In the genomic region with DNA sequence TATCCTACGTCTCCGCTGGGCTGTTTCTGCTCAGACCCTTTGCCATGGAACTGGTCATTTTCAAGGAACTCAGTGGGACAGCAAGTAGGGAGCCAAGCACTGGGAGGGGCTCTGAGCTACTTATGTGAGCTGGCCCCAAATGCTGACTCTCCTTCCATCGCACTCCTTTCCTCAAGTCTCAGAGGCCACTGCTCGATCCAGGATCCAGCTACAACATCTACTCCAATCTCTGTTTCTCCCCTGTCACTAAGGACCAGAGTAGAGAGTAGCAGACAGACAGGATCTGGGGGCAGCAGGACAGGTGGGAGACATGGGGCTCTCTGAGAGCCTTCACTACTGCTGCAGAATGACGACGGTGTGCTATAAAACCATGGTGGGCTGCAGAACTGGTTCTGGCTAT, we compare ENCODE assay signal across 14 mouse cellular contexts.
DNase-seq lines count a peak whose midpoint lies in the region; ATAC-seq and TF ChIP-seq lines count a peak whose summit lies in the region.
"Had no signal": no experiment of that assay in that cellular context is flagged by ENCODE, and none has a peak within 500 bp of the region (broad histone marks: within the 10 kb centered on the region; RNA-seq: fewer than 3 reads in every experiment).

No protein-coding gene starts in this region.

- no peak overlapping the region for H3K4me2 ChIP-seq in hindbrain, postnatal 0 days (ENCODE audit: low read depth, low read length)
- H3K4me2 ChIP-seq in hindbrain, embryonic 16.5 days (ENCODE audit: low read length), result no peak overlapping the region
- no peak overlapping the region for H3K4me2 ChIP-seq in lung, embryonic 15.5 days
- H3K4me2 ChIP-seq in liver, embryonic 12.5 days, result peak overlapping the region; percentile 52
- peak overlapping the region; percentile 46 for H3K4me2 ChIP-seq in liver, postnatal 0 days (ENCODE audit: low read depth, low read length)
- H3K4me2 ChIP-seq: forebrain, embryonic 13.5 days; heart, embryonic 13.5 days; neural tube, embryonic 13.5 days had no signal

- no peak overlapping the region for H3K27ac ChIP-seq in hindbrain, postnatal 0 days
- no peak overlapping the region for H3K27ac ChIP-seq in hindbrain, embryonic 16.5 days (ENCODE audit: low read depth, low read length)
- peak overlapping the region; percentile 77 for H3K27ac ChIP-seq in lung, embryonic 15.5 days
- H3K27ac ChIP-seq in liver, embryonic 12.5 days, result peak overlapping the region; percentile 15; the same call in 1 of the 2 replicates
- H3K27ac ChIP-seq in liver, postnatal 0 days (ENCODE audit: low read depth), result peak overlapping the region; percentile 96
- H3K27ac ChIP-seq: forebrain, embryonic 13.5 days; heart, embryonic 13.5 days; midbrain, embryonic 10.5 days; neural tube, embryonic 13.5 days had no signal

- no peak for TF ChIP-seq EP300 in liver, postnatal 0 days (IDR thresholded peaks at IDR 0.05; ENCODE audit: low read depth)

- ATAC-seq in hindbrain, postnatal 0 days, result no peak
- no peak for ATAC-seq in hindbrain, embryonic 16.5 days
- ATAC-seq in lung, embryonic 15.5 days (ENCODE audit: borderline replicate concordance, extremely low read depth, low FRiP score, low TSS enrichment), result no peak
- no peak for ATAC-seq in liver, embryonic 12.5 days
- no peak for ATAC-seq in liver, postnatal 0 days
- ATAC-seq: forebrain, embryonic 13.5 days had no signal

- H3K9ac ChIP-seq in hindbrain, postnatal 0 days (replicated peaks; ENCODE audit: low read length), result no peak overlapping the region
- H3K9ac ChIP-seq in hindbrain, embryonic 16.5 days (ENCODE audit: low read depth, low read length), result no peak overlapping the region
- no peak overlapping the region for H3K9ac ChIP-seq in lung, embryonic 15.5 days
- H3K9ac ChIP-seq in liver, embryonic 12.5 days, result no peak overlapping the region
- peak overlapping the region; percentile 40 for H3K9ac ChIP-seq in liver, postnatal 0 days (replicated peaks)
- H3K9ac ChIP-seq: forebrain, embryonic 13.5 days; heart, embryonic 13.5 days; neural tube, embryonic 13.5 days had no signal

- no peaks in the 10 kb centered on the region for H3K27me3 ChIP-seq in hindbrain, postnatal 0 days (ENCODE audit: insufficient read depth, low read length)
- H3K27me3 ChIP-seq in hindbrain, embryonic 16.5 days (replicated peaks; ENCODE audit: control insufficient read depth, insufficient read depth, low read length), result no peaks in the 10 kb centered on the region
- H3K27me3 ChIP-seq in lung, embryonic 15.5 days, result no peaks in the 10 kb centered on the region
- peaks cover 5% of the 10 kb centered on the region; the same call in 1 of the 2 replicates for H3K27me3 ChIP-seq in liver, embryonic 12.5 days (replicated peaks)
- no peaks in the 10 kb centered on the region for H3K27me3 ChIP-seq in liver, postnatal 0 days (ENCODE audit: insufficient read depth, low read length)
- H3K27me3 ChIP-seq: forebrain, embryonic 13.5 days had no signal

- H3K9me3 ChIP-seq in hindbrain, postnatal 0 days (ENCODE audit: low read length), result no peaks in the 10 kb centered on the region
- no peaks in the 10 kb centered on the region for H3K9me3 ChIP-seq in hindbrain, embryonic 16.5 days (ENCODE audit: control insufficient read depth, low read length)
- H3K9me3 ChIP-seq in lung, embryonic 15.5 days, result no peaks in the 10 kb centered on the region
- H3K9me3 ChIP-seq in liver, embryonic 12.5 days (replicated peaks), result no peaks in the 10 kb centered on the region
- H3K9me3 ChIP-seq in liver, postnatal 0 days (ENCODE audit: low read length), result no peaks in the 10 kb centered on the region
- H3K9me3 ChIP-seq: forebrain, embryonic 13.5 days; heart, embryonic 13.5 days; midbrain, embryonic 10.5 days; neural tube, embryonic 13.5 days had no signal

- peaks cover 24% of the 10 kb centered on the region for H3K4me1 ChIP-seq in hindbrain, postnatal 0 days (ENCODE audit: insufficient read depth, low read length)
- peaks cover 19% of the 10 kb centered on the region for H3K4me1 ChIP-seq in hindbrain, embryonic 16.5 days (ENCODE audit: control insufficient read depth, insufficient read depth, low read depth, low read length)
- peaks cover 46% of the 10 kb centered on the region for H3K4me1 ChIP-seq in lung, embryonic 15.5 days
- H3K4me1 ChIP-seq in liver, embryonic 12.5 days, result peaks cover 24% of the 10 kb centered on the region
- H3K4me1 ChIP-seq in liver, postnatal 0 days (ENCODE audit: insufficient read depth), result peaks cover 53% of the 10 kb centered on the region

- peak; percentile 32 for DNase-seq in hindbrain, postnatal 0 days (ENCODE audit: low spot score)
- DNase-seq in lung, postnatal 14 days, result no peak
- DNase-seq in liver, postnatal 0 days, result no peak
- no peak for DNase-seq in adrenal gland, adult 2 months
- DNase-seq: layer of hippocampus, adult 9-11 months; right cerebral cortex, postnatal 25 days; thymus, postnatal 4 days had no signal

- H3K36me3 ChIP-seq in hindbrain, postnatal 0 days (ENCODE audit: insufficient read depth, low read length), result no peaks in the 10 kb centered on the region
- no peaks in the 10 kb centered on the region for H3K36me3 ChIP-seq in hindbrain, embryonic 16.5 days (ENCODE audit: control insufficient read depth, insufficient read depth, low read length)
- no peaks in the 10 kb centered on the region for H3K36me3 ChIP-seq in lung, embryonic 15.5 days
- no peaks in the 10 kb centered on the region for H3K36me3 ChIP-seq in liver, embryonic 12.5 days
- H3K36me3 ChIP-seq in liver, postnatal 0 days (replicated peaks; ENCODE audit: insufficient read depth, low read length), result no peaks in the 10 kb centered on the region; the same call in 1 of the 2 replicates
- H3K36me3 ChIP-seq: heart, embryonic 13.5 days; neural tube, embryonic 13.5 days had no signal

- TF ChIP-seq CTCF in hindbrain, postnatal 0 days (IDR thresholded peaks at IDR 0.05; ENCODE audit: low read depth), result no peak
- TF ChIP-seq CTCF in liver, postnatal 0 days (IDR thresholded peaks at IDR 0.05; ENCODE audit: low read depth), result no peak

- H3K4me3 ChIP-seq in hindbrain, postnatal 0 days (ENCODE audit: low read length), result no peak overlapping the region
- H3K4me3 ChIP-seq in hindbrain, embryonic 16.5 days (ENCODE audit: low read length), result no peak overlapping the region
- no peak overlapping the region for H3K4me3 ChIP-seq in lung, embryonic 15.5 days
- H3K4me3 ChIP-seq in liver, embryonic 12.5 days, result no peak overlapping the region
- H3K4me3 ChIP-seq in liver, postnatal 0 days (ENCODE audit: low read depth, low read length), result no peak overlapping the region
- H3K4me3 ChIP-seq: forebrain, embryonic 13.5 days; heart, embryonic 13.5 days; midbrain, embryonic 10.5 days; neural tube, embryonic 13.5 days had no signal

- WGBS in hindbrain, postnatal 0 days, result 75% methylated on average over 6 of the region's 6 CpGs
- WGBS in hindbrain, embryonic 16.5 days, result 76% methylated on average over 6 of the region's 6 CpGs
- WGBS in lung, embryonic 15.5 days, result 73% methylated on average over 6 of the region's 6 CpGs
- 83% methylated on average over 6 of the region's 6 CpGs for WGBS in liver, embryonic 12.5 days (ENCODE audit: insufficient replicate concordance)
- WGBS in liver, postnatal 0 days (ENCODE audit: insufficient replicate concordance), result 85% methylated on average over 6 of the region's 6 CpGs

Comparison
In these comparisons a context has a peak if more than half of its experiments do, and no peak if none do; other contexts are left out.
1. H3K27ac ChIP-seq: peak in lung, embryonic 15.5 days (single experiment), liver, embryonic 12.5 days (single experiment) and liver, postnatal 0 days (single experiment); none in hindbrain, postnatal 0 days (single experiment) and hindbrain, embryonic 16.5 days (single experiment).
2. H3K4me2 ChIP-seq: peak in liver, embryonic 12.5 days (single experiment) and liver, postnatal 0 days (single experiment); none in hindbrain, postnatal 0 days (single experiment), hindbrain, embryonic 16.5 days (single experiment) and lung, embryonic 15.5 days (single experiment).